Comparison of ENCODE assay signal across 30 mouse cellular contexts in genomic region chr5:89745112-89745511, GRCm38 (mm10).
"Had no signal": no experiment of that assay in that cellular context is flagged by ENCODE, and none has a peak within 500 bp of the region (broad histone marks: within the 10 kb centered on the region; RNA-seq: fewer than 3 reads in every experiment).

No protein-coding gene starts in this region.

- H3K9ac ChIP-seq: heart, embryonic 12.5 days; heart, embryonic 13.5 days; heart, embryonic 15.5 days; hindbrain, embryonic 12.5 days; hindbrain, embryonic 13.5 days; hindbrain, embryonic 14.5 days; hindbrain, embryonic 15.5 days; intestine, embryonic 15.5 days; kidney, embryonic 15.5 days had no signal

- H3K4me3 ChIP-seq: heart, embryonic 12.5 days; heart, embryonic 13.5 days; heart, embryonic 15.5 days; hindbrain, embryonic 10.5 days; hindbrain, embryonic 12.5 days; hindbrain, embryonic 13.5 days; hindbrain, embryonic 15.5 days; intestine, embryonic 15.5 days; kidney, embryonic 15.5 days; layer of hippocampus, adult 2 months; left cerebral cortex, adult 2 months had no signal

- H3K27ac ChIP-seq: heart, embryonic 13.5 days; heart, embryonic 15.5 days; hindbrain, embryonic 10.5 days; hindbrain, embryonic 12.5 days; hindbrain, embryonic 13.5 days; hindbrain, embryonic 14.5 days; hindbrain, embryonic 15.5 days; hindbrain, postnatal 0 days; intestine, embryonic 15.5 days; kidney, embryonic 15.5 days; kidney, postnatal 0 days; layer of hippocampus, adult 2 months; left cerebral cortex, adult 2 months had no signal

- H3K27me3 ChIP-seq: heart, embryonic 12.5 days; heart, embryonic 13.5 days; heart, embryonic 15.5 days; hindbrain, embryonic 12.5 days; hindbrain, embryonic 13.5 days; hindbrain, embryonic 15.5 days; intestine, embryonic 15.5 days; kidney, embryonic 15.5 days had no signal

- H3K9me3 ChIP-seq: heart, embryonic 12.5 days; heart, embryonic 13.5 days; heart, embryonic 15.5 days; hindbrain, embryonic 10.5 days; hindbrain, embryonic 12.5 days; hindbrain, embryonic 13.5 days; hindbrain, embryonic 15.5 days; intestine, embryonic 15.5 days; kidney, embryonic 15.5 days had no signal

- H3K4me1 ChIP-seq: hindbrain, embryonic 10.5 days; hindbrain, embryonic 12.5 days; hindbrain, embryonic 13.5 days; hindbrain, embryonic 15.5 days; kidney, embryonic 15.5 days had no signal

- H3K36me3 ChIP-seq: heart, embryonic 12.5 days; heart, embryonic 13.5 days; heart, embryonic 15.5 days; hindbrain, embryonic 10.5 days; hindbrain, embryonic 12.5 days; hindbrain, embryonic 13.5 days; hindbrain, embryonic 15.5 days; intestine, embryonic 15.5 days; kidney, embryonic 15.5 days had no signal

- DNase-seq: heart, postnatal 10 days; heart, postnatal 14 days; heart, postnatal 36 days; heart, postnatal 4 days; kidney, adult 11 months; kidney, adult 18-20 months; kidney, adult 2 months; kidney, adult 8-10 months; kidney, adult 9 months; kidney, postnatal 10 days; kidney, postnatal 14 days; kidney, postnatal 25 days; kidney, postnatal 36 days; kidney, postnatal 4 days; layer of hippocampus, adult 9-11 months; layer of hippocampus, postnatal 36 days had no signal
